Mouse (Mus musculus): ENCODE results near the gene Ptprb.

Gene Ptprb

DNA sequence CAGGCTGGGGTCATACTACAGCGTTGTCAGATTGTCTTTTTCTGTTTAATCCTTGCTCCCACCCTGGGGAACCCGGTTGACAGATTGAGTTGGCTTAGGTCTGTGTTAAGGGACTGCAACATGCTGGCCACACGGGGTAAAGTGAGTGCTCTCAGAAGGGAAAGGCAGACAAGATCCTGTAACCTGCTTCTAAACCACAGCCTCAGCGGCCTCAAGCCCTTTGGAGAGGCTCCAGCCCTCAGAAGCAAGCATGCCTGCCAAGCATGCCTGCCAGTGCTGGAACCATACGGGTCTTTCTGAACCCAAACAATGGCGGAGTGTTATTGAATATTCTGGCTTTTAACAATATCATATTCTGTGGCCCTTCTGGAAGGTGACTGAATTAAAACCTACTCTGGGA is 149.6 kb downstream of the Ptprb start:
- DNase-seq (ENCODE audit: low spot score) = no peak

DNA sequence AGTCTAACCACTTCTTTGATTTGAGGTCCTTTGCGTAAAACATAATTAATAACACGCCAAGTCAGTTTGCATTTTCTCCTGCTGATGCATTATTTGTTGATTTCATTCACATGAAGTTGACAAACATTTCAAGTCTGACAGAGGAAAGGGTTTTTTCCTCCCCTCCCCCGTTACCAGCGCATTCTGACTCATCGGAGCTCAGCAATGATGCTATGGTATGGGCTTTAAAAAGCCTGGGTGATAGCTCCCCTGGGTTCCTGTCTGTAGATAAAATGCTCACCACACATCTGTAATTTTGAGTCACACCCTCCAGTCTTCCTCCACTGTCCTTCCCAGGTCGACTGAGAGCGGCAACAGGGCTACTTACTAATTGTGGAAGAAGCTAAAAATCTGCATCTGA is 150.9 kb downstream of the Ptprb start:
- no peak for DNase-seq (ENCODE audit: low spot score)

DNA sequence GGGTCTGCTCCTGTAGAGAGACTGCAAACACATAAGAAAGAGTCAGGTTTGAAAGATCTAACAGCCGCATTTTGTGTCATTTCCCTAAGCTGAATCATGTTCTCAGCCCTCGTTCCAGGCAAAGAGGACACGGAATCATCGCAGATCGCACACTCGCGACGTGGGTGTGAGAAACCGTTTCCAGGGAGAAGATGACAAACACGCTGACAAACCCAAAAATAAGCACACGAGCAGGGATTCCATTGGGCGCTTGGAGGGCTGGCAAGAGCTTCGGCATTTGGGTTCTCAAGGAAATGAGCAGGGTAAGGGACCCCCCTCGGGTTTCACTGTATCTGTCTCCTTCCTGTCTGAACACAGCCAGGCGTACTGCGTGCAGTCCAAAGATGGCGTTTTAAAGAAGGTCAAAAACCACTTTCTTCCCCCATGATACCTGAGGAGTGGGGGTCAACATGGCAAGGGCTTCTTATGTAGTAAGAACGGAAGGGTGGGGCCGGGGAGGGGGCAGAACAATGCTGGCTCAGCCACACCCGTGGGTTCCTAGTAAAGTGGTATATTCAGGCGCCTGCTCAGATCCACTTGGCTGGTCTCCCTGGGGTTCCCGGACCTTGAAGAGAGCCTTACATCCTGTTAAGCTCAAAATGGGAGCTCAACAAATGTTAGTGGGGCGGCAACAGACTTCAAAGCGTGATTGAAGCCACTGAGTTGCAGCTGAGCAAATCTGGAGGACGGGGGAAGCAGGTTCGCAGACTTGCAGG is 152.9 kb downstream of the Ptprb start:
- DNase-seq (ENCODE audit: low spot score) = no peak

DNA sequence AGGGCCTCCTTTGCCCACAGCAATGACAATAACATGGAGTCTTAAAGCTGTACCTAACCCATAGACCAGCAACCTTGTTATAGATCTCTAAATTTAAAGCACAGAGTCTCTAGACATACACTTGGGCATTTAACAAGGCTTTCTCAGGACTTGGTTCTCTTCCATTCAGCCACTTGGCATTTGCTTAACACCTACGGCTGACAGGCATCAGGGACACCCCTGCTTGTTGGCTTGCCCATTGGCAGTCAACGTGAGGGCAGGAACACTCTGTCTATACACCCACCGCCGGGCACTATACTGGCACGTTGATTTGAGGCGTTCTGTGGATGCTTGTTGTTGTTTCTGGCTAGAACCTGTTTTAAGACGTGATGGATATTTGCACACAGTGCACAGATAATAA is 157.1 kb downstream of the Ptprb start:
- DNase-seq (ENCODE audit: low spot score) = no peak

DNA sequence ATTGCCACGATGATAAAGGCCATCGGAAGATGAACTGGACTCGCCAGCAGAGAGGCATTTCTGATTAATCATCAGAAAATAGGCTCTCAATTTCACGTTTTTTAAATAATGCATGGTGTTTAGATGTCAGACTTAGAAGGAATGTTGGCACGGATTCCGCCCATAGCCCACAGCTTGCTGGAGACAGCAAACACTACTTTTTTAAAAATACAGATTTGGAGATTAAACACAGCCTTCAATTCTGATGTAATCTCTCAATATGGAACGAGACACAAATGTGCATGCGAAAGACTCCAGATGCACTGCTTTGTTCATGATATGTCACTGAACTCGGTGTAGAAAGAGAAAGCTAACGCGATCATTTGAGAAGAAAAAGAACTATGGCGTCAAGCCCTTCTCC is 160.1 kb downstream of the Ptprb start:
- no peak for DNase-seq (ENCODE audit: low spot score)

Data from testis, postnatal 10 days (tissue).